Mouse (Mus musculus) cerebellum, adult 18-20 months (tissue): ENCODE measurements around the gene Zfp830.

Experiments used
- DNase-seq, 2 experiments: peaks; one replicate each; pipeline ENCODE4 v3.0.0; 2021

Zfp830 gene

GRCm38 (mm10) chr11:82763742-82764437, at the start of gene Zfp830, which contains the start of gene Cct6b:
TSS of gene Zfp830 (plus strand) at chr11:82764345.
TSS of gene Cct6b (minus strand) at chr11:82764321.
- DNase-seq: peak; percentile 93 to 97

GRCm38 (mm10) chr11:82719294-82719693, 44.9 kb upstream of the Zfp830 start:
- DNase-seq: no peak

GRCm38 (mm10) chr11:82726862-82727261, 37.3 kb upstream of the Zfp830 start:
- no peak for DNase-seq

GRCm38 (mm10) chr11:82734227-82734626, 29.9 kb upstream of the Zfp830 start:
- DNase-seq: no peak

- DNase-seq: no peak
Measured at GRCm38 (mm10) chr11:82739006-82739405, 25.1 kb upstream of the Zfp830 start.

- DNase-seq: no peak
Measured at GRCm38 (mm10) chr11:82746138-82746537, 18.0 kb upstream of the Zfp830 start.

- DNase-seq: no peak
Measured at GRCm38 (mm10) chr11:82746857-82747366, 17.2 kb upstream of the Zfp830 start.

GRCm38 (mm10) chr11:82752349-82753115, 11.6 kb upstream of the Zfp830 start:
- no peak for DNase-seq

GRCm38 (mm10) chr11:82755919-82756318, 8.2 kb upstream of the Zfp830 start:
- DNase-seq: no peak

GRCm38 (mm10) chr11:82762286-82762829, 1.8 kb upstream of the Zfp830 start:
- DNase-seq: no peak

GRCm38 (mm10) chr11:82763261-82763660, 884 bp upstream of the Zfp830 start:
- DNase-seq: no peak

GRCm38 (mm10) chr11:82764438-82764924, 336 bp downstream of the Zfp830 start:
- DNase-seq: no peak

GRCm38 (mm10) chr11:82780134-82780533, 16.0 kb downstream of the Zfp830 start:
- no peak for DNase-seq

- DNase-seq: peak; percentile 92 to 97
Measured at GRCm38 (mm10) chr11:82780983-82781903, 17.1 kb downstream of the Zfp830 start, which contains the start of gene Lig3. TSS of gene Lig3 (plus strand) at chr11:82781108.

GRCm38 (mm10) chr11:82782197-82782596, 18.1 kb downstream of the Zfp830 start:
- no peak for DNase-seq

- no peak for DNase-seq
Measured at GRCm38 (mm10) chr11:82783453-82783852, 19.3 kb downstream of the Zfp830 start.

- DNase-seq: no peak
Measured at GRCm38 (mm10) chr11:82806656-82807055, 42.5 kb downstream of the Zfp830 start.

GRCm38 (mm10) chr11:82807370-82807769, 43.2 kb downstream of the Zfp830 start:
- DNase-seq: no peak

GRCm38 (mm10) chr11:82808485-82808884, 44.3 kb downstream of the Zfp830 start:
- DNase-seq: no peak
